Mouse (Mus musculus) cortical plate, adult 2 months (tissue): ENCODE measurements around the gene Tomm34.

ENCODE experiments used
- CTCF ChIP-seq: fragments of 200-500 bp; IDR thresholded peaks from 2 replicates; pipeline ENCODE4 v1.5.1; 2011; ENCODE audit warnings: mild to moderate bottlenecking, control low read depth, low read length; ENCODE audit not compliant: insufficient read depth; ENCODE audit errors: extremely low read depth
- POLR2A ChIP-seq: fragments of 200-500 bp; IDR thresholded peaks from 2 replicates; pipeline ENCODE4 v1.6.1; 2011; ENCODE audit warnings: mild to moderate bottlenecking, low read length, control low read depth; ENCODE audit not compliant: insufficient read depth; ENCODE audit errors: extremely low read depth

GRCm38 (mm10) chr2:164111546-164111945 lies 40.6 kb upstream of the Tomm34 start:
- TF ChIP-seq CTCF (no peak), POLR2A (no peak)
